Mouse (Mus musculus) hindbrain, embryonic 13.5 days (tissue): ENCODE measurements at regions not wholly inside any gene's neighbourhood (a gene's known extent, or its start where the extent isn't known, plus 50 kb on each side); places are given as distances from the start of the nearest gene placed in this dataset.

Source experiments
- ATAC-seq: fragments of 200-750 bp; cut with Nextera tagmentation; 2 replicates; pipeline ENCODE4 v1.8.0; 2017; ENCODE audit warnings: moderate TSS enrichment; ENCODE audit not compliant: low FRiP score
- H3K27ac ChIP-seq: fragments of 300-500 bp; sonication (generic); 2 replicates; pipeline ENCODE4 v1.5.1; 2015; ENCODE audit warnings: inconsistent platforms, mild to moderate bottlenecking, moderate library complexity
- H3K27me3 ChIP-seq: fragments of 300-500 bp; sonication (generic); 2 replicates; pipeline ENCODE4 v1.6.1; 2015; ENCODE audit warnings: mild to moderate bottlenecking, inconsistent platforms
- H3K36me3 ChIP-seq: fragments of 300-500 bp; sonication (generic); 2 replicates; pipeline ENCODE4 v1.6.1; 2015; ENCODE audit warnings: mild to moderate bottlenecking, inconsistent platforms
- H3K4me1 ChIP-seq: fragments of 300-500 bp; sonication (generic); replicated peaks from 2 replicates; pipeline ENCODE4 v1.6.1; 2015; ENCODE audit warnings: inconsistent platforms
- H3K4me2 ChIP-seq: fragments of 300-500 bp; sonication (generic); 2 replicates; pipeline ENCODE4 v1.6.1; 2015; ENCODE audit warnings: inconsistent platforms, mild to moderate bottlenecking, moderate library complexity
- H3K4me3 ChIP-seq: fragments of 300-500 bp; sonication (generic); 2 replicates; pipeline ENCODE4 v1.5.1; 2015; ENCODE audit warnings: mild to moderate bottlenecking, inconsistent platforms
- H3K9ac ChIP-seq: fragments of 300-500 bp; sonication (generic); 2 replicates; pipeline ENCODE4 v1.6.1; 2015; ENCODE audit warnings: mild to moderate bottlenecking, inconsistent platforms
- H3K9me3 ChIP-seq: fragments of 300-500 bp; sonication (generic); 2 replicates; pipeline ENCODE4 v1.6.1; 2016; ENCODE audit warnings: inconsistent platforms
- WGBS: fragments of 180-500 bp; shearing (Covaris S2); methylation state at CpG from one replicate; pipeline ENCODE4 v1.1.7; 2015; 5-methylcytosine and 5-hydroxymethylcytosine counted together

DNA sequence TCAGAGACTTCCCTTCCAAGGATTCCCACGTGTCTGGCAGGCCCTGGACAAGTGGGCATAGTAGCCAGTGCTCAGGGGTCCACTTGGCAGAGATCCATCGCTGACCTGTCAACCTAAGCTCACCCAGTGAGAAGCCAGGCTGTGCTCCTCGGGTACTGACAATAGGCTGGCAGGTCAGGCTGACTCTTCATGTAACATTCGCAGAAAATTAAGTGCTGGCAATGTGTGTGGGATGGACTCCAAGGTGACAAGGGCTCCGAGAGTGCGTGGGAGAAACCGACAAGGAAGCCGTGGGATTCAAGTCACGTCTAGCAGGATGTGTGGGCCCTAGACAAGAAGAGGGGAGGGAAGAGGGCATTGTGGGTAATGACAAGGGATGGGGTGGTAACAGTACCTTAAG lies 564.6 kb upstream of the Adam5 start:
- Histone ChIP-seq H3K27ac (peak overlapping the region; percentile 69), H3K4me3 (no peak overlapping the region), H3K4me1 (peaks cover 49% of the 10 kb centered on the region), H3K36me3 (no peaks in the 10 kb centered on the region), H3K4me2 (no peak overlapping the region), H3K27me3 (no peaks in the 10 kb centered on the region), H3K9ac (no peak overlapping the region), H3K9me3 (no peaks in the 10 kb centered on the region)
- 49% methylated on average over 9 of the region's 9 CpGs for WGBS
- ATAC-seq = no peak

DNA sequence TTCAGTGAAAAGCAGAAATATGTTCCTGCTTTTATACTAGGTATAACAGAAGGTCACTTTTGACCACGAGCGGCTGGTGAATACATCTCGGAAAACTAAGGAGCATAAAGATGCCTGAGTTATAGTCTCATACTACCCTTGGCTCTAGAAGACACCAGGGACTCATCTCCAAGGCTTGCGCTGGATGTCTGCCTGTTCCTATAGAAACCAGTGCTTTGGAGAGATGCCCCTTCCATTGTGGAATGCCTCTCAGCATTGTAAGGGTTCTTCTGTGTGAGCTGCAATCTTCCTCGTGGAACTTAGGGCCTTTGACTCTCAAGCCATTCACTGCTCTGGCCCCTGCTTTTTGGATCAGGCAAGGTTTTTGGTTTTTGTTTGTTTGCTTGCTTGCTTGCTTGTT lies 561.0 kb upstream of the Adam5 start:
- WGBS = 53% methylated on average over 5 of the region's 5 CpGs
- ATAC-seq = no peak
- Histone ChIP-seq H3K4me1 (peaks cover 22% of the 10 kb centered on the region), H3K9ac (no peak overlapping the region), H3K9me3 (peaks cover 2% of the 10 kb centered on the region; the same call in 1 of the 2 replicates), H3K27ac (no peak overlapping the region), H3K27me3 (no peaks in the 10 kb centered on the region), H3K36me3 (no peaks in the 10 kb centered on the region), H3K4me3 (no peak overlapping the region), H3K4me2 (no peak overlapping the region)

DNA sequence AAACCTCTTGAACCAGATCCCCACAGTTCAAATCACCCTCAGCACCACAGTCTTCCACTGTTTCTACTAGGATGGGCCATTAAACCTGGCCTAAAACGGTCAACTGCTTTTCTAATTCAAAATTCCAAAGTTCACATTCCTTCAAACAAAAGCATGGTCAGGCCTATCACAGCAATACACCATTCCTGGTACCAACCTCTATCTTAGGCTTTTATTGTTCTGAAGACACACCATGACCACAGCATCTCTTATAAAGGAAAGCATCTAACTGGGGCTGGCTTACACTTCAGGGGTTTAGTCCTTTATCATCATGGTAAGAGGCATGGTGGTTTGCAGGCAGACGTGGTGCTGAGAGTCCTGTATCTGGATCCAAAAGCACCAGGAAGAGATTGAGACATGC lies 560.4 kb upstream of the Adam5 start:
- peaks cover 16% of the 10 kb centered on the region for H3K4me1 ChIP-seq
- 69% methylated on average over 2 of the region's 2 CpGs for WGBS
- H3K4me3 ChIP-seq = no peak overlapping the region
- H3K27me3 ChIP-seq = no peaks in the 10 kb centered on the region
- no peak overlapping the region for H3K4me2 ChIP-seq
- no peak overlapping the region for H3K27ac ChIP-seq
- no peaks in the 10 kb centered on the region for H3K36me3 ChIP-seq
- no peak overlapping the region for H3K9ac ChIP-seq
- ATAC-seq = no peak
- H3K9me3 ChIP-seq = peaks cover 6% of the 10 kb centered on the region; the same call in 1 of the 2 replicates

DNA sequence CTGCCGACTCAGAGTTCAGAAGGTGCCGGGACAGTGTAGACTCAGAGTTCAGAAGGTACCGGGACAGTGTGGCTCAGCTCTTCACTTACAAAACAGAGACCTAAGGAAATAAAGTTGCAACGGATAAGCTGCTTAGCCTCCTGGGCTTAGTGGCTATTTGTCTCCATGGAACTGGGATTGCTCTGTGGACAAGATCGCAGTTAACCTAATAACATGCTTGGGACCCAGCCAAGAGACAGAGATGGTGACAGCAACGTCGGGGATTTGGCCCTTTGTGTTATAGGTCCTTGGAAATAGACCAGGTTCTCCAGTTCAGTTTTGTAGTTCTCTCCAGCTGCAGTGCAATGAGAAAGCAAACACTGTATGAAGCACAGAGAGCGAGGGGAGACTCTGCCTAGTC lies 549.1 kb upstream of the Adam5 start:
- Histone ChIP-seq H3K9me3 (no peaks in the 10 kb centered on the region), H3K4me2 (no peak overlapping the region), H3K27ac (no peak overlapping the region), H3K36me3 (no peaks in the 10 kb centered on the region), H3K9ac (no peak overlapping the region), H3K4me3 (no peak overlapping the region), H3K27me3 (peaks cover 6% of the 10 kb centered on the region; the same call in 1 of the 2 replicates), H3K4me1 (peaks cover 8% of the 10 kb centered on the region)
- 72% methylated on average over 8 of the region's 8 CpGs for WGBS
- ATAC-seq = no peak

DNA sequence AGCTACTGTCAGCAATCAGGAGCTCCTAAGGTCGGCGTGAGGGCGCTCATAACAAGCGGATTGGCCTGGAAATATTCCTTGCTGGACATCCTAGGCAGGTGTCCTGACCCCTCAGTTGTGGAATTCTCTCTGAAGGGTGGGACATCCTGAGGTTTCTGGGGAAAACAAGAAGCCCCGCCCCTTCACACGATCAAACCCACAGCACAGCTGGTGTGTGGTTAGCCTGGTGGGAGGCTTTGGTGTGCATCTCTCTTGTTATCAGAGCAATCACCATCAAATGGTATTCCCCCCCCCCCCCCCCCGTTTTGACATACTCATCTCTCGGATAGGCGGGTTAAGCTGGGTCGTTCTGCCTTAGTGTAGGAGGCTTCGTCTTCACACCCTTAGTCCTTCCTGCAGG lies 546.8 kb upstream of the Adam5 start:
- Histone ChIP-seq H3K27me3 (peaks cover 7% of the 10 kb centered on the region; the same call in 1 of the 2 replicates), H3K27ac (no peak overlapping the region), H3K4me2 (no peak overlapping the region), H3K9ac (no peak overlapping the region), H3K36me3 (no peaks in the 10 kb centered on the region), H3K4me3 (no peak overlapping the region), H3K9me3 (no peaks in the 10 kb centered on the region), H3K4me1 (peaks cover 15% of the 10 kb centered on the region)
- WGBS = 44% methylated on average over 11 of the region's 11 CpGs
- no peak for ATAC-seq

DNA sequence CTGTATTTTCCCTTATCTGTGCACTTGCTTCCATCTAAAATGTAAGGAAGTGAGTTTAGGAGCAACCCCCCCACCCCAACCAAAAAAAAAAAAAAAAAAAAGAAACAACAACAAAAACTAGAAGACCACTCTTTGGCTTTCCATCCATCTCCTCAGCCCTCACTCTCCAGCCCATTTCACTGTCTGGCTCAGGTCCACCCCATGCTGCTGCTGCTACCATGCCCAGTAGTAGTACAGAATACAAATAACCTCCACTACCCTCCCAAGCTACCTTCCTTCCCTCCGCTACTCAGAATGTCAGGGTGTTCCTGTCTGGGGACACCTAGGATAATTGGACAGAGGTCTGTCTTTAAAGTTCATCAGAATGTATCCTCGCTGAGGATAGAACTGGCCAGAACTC lies 545.2 kb upstream of the Adam5 start:
- H3K36me3 ChIP-seq = no peaks in the 10 kb centered on the region
- H3K27ac ChIP-seq = no peak overlapping the region
- H3K27me3 ChIP-seq = peaks cover 7% of the 10 kb centered on the region; the same call in 1 of the 2 replicates
- H3K9ac ChIP-seq = no peak overlapping the region
- 96% methylated on average over 2 of the region's 2 CpGs for WGBS
- ATAC-seq = no peak
- H3K4me1 ChIP-seq = peaks cover 15% of the 10 kb centered on the region
- H3K9me3 ChIP-seq = no peaks in the 10 kb centered on the region
- no peak overlapping the region for H3K4me3 ChIP-seq
- no peak overlapping the region for H3K4me2 ChIP-seq

- ATAC-seq = peak; percentile 70; the same call in 1 of the 2 replicates
- Histone ChIP-seq H3K27ac (peak overlapping the region; percentile 45; the same call in 1 of the 2 replicates), H3K9ac (peak overlapping the region; percentile 20; the same call in 1 of the 2 replicates), H3K4me2 (peak overlapping the region; percentile 40), H3K36me3 (no peaks in the 10 kb centered on the region), H3K4me3 (no peak overlapping the region), H3K4me1 (peaks cover 15% of the 10 kb centered on the region), H3K27me3 (peaks cover 7% of the 10 kb centered on the region; the same call in 1 of the 2 replicates), H3K9me3 (no peaks in the 10 kb centered on the region)
- WGBS = 6% methylated on average over 11 of the region's 11 CpGs
These were observed 544.5 kb upstream of the Adam5 start for GRCm38 (mm10) chr8:25368561-25369091.

DNA sequence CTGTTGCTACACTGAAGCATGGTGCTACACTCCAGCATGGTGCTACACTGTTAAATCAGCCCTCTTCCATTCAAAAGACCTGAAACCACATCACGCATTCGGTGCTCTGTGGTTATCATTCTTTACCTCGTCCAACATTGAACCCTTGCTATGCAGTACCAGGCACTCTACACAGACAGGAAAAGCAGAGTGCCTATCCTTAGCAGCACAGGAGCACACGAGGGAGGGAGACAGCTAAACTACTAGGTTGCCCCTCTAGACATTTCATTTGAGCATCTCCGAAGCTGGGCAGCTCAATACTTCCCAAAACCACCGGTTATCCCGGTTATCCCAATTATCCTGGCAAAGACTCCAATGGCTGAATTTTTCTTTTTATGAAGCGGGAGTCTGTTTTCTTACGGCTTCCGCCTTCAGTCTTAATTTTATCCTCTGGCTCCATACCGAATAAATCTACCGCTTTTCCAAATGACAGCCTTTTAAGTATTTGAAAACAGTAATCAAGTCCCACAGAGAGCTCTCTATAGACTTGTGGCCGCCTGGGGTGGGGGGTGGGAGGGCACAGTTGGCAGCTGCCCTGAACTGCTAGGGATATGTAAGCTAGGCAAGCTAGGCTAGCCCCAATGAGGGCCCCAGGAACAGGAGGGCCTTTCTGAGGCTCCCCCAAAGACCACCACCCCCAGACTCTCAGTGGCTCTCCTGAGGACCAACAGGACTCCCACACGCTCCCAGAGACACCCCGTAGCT lies 543.8 kb upstream of the Adam5 start:
- peaks cover 7% of the 10 kb centered on the region; the same call in 1 of the 2 replicates for H3K27me3 ChIP-seq
- no peaks in the 10 kb centered on the region for H3K36me3 ChIP-seq
- no peak overlapping the region for H3K4me3 ChIP-seq
- peak overlapping the region; percentile 40 for H3K4me2 ChIP-seq
- no peaks in the 10 kb centered on the region for H3K9me3 ChIP-seq
- peaks cover 15% of the 10 kb centered on the region for H3K4me1 ChIP-seq
- peak overlapping the region; percentile 45; the same call in 1 of the 2 replicates for H3K27ac ChIP-seq
- peak overlapping the region; percentile 20; the same call in 1 of the 2 replicates for H3K9ac ChIP-seq
- 19% methylated on average over 15 of the region's 15 CpGs for WGBS
- no peak; the same call in 1 of the 2 replicates for ATAC-seq

DNA sequence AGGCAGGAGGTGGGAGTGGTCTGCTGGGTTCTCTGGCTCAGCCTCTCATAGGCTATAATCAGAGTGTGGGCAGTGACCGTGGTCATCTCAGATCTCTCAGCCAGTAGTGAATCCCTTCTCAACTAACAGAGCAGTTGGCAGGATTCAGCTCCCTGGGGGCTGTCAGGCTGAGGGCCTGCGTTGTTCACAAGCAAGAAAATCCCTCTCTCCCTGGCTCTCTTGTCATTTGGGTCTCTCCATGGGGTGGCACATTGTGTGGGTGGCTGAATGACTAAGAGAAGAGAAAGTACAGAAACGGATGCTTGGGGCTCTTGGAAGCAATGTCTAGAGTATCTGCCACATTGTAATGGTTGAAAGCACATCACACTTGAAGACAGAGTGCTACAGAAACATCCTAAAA lies 542.0 kb upstream of the Adam5 start:
- no peak overlapping the region for H3K9ac ChIP-seq
- 47% methylated on average over 3 of the region's 3 CpGs for WGBS
- no peaks in the 10 kb centered on the region for H3K9me3 ChIP-seq
- H3K36me3 ChIP-seq = no peaks in the 10 kb centered on the region
- H3K4me3 ChIP-seq = no peak overlapping the region
- no peak for ATAC-seq
- H3K27me3 ChIP-seq = 0 out of 2 replicates have a peak, but pooled peaks cover 7% of the 10 kb centered on the region
- peaks cover 15% of the 10 kb centered on the region for H3K4me1 ChIP-seq
- H3K27ac ChIP-seq = no peak overlapping the region
- H3K4me2 ChIP-seq = no peak overlapping the region

DNA sequence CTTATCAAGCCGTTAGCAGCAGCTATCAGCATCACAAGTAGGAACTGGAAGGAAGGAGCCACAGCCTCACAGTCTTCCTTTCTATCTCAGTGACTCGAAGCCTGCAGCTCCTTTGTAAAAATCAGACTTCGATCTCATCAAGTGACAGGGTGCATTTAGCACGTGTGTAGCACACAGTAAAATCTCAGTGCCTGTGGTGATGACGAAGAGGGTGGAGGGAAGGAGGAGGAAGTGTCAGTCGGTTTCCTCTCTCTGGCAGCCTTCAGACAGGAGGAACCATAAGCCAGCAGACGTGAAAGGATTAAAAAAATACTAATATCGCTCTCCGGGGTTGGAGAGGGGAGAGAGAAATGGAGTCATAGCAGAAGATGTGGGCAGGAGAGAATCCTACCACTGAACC lies 538.5 kb upstream of the Adam5 start:
- Histone ChIP-seq H3K27ac (no peak overlapping the region), H3K4me2 (no peak overlapping the region), H3K4me3 (no peak overlapping the region), H3K27me3 (no peaks in the 10 kb centered on the region), H3K36me3 (no peaks in the 10 kb centered on the region), H3K9ac (no peak overlapping the region), H3K4me1 (peaks cover 1% of the 10 kb centered on the region; the same call in 1 of the 2 replicates), H3K9me3 (no peaks in the 10 kb centered on the region)
- WGBS = 76% methylated on average over 9 of the region's 9 CpGs
- no peak for ATAC-seq

- no peaks in the 10 kb centered on the region for H3K36me3 ChIP-seq
- H3K27ac ChIP-seq = no peak overlapping the region
- no peaks in the 10 kb centered on the region for H3K9me3 ChIP-seq
- 67% methylated on average over 4 of the region's 4 CpGs for WGBS
- no peak overlapping the region for H3K4me2 ChIP-seq
- ATAC-seq = no peak
- no peaks in the 10 kb centered on the region for H3K4me1 ChIP-seq
- H3K9ac ChIP-seq = no peak overlapping the region
- no peaks in the 10 kb centered on the region for H3K27me3 ChIP-seq
- no peak overlapping the region for H3K4me3 ChIP-seq
These were observed 538.0 kb upstream of the Adam5 start for GRCm38 (mm10) chr8:25362146-25362545.

GRCm38 (mm10) chr8:25361420-25361819 lies 537.3 kb upstream of the Adam5 start:
- WGBS = 89% methylated on average over 5 of the region's 5 CpGs

More at GRCm38 (mm10) chr8:25361420-25361819, 537.3 kb upstream of the Adam5 start:
- Histone ChIP-seq H3K9ac (no peak overlapping the region), H3K4me2 (no peak overlapping the region), H3K4me1 (no peaks in the 10 kb centered on the region), H3K36me3 (no peaks in the 10 kb centered on the region), H3K9me3 (no peaks in the 10 kb centered on the region), H3K27ac (no peak overlapping the region), H3K27me3 (no peaks in the 10 kb centered on the region), H3K4me3 (no peak overlapping the region)
- ATAC-seq = no peak
